Mouse (Mus musculus) cerebellum, adult 18-20 months (tissue): ENCODE measurements at regions not wholly inside any gene's neighbourhood (a gene's known extent, or its start where the extent isn't known, plus 50 kb on each side); places are given as distances from the start of the nearest gene placed in this dataset.
A peak's percentile ranks its signal among the peaks of the same experiment; 100 is the strongest.

Experiments
- DNase-seq, 2 experiments: peaks; one replicate each; pipeline ENCODE4 v3.0.0; 2021

- no peak for DNase-seq
These were observed 54.1 kb upstream of the Mtap start for GRCm38 (mm10) chr4:89082838-89083237.

GRCm38 (mm10) chr4:89078485-89078884 is 58.4 kb upstream of the Mtap start:
- no peak for DNase-seq

- DNase-seq = no peak
These were observed 62.2 kb upstream of the Mtap start for GRCm38 (mm10) chr4:89074705-89075104.

- DNase-seq = no peak
These were observed 66.5 kb upstream of the Mtap start for GRCm38 (mm10) chr4:89070430-89070829.

- no peak for DNase-seq
These were observed 72.5 kb upstream of the Mtap start for GRCm38 (mm10) chr4:89064401-89064800.

- no peak for DNase-seq
These were observed 74.5 kb upstream of the Mtap start for GRCm38 (mm10) chr4:89062384-89062783.

GRCm38 (mm10) chr4:89061619-89062018 is 75.3 kb upstream of the Mtap start:
- no peak for DNase-seq

- no peak for DNase-seq
These were observed 79.3 kb upstream of the Mtap start for GRCm38 (mm10) chr4:89057573-89057972.

GRCm38 (mm10) chr4:89057135-89057534 is 79.8 kb upstream of the Mtap start:
- no peak for DNase-seq

GRCm38 (mm10) chr4:89055969-89056368 is 81.0 kb upstream of the Mtap start:
- no peak for DNase-seq

GRCm38 (mm10) chr4:89053606-89054005 is 83.3 kb upstream of the Mtap start:
- no peak for DNase-seq

- DNase-seq = no peak
These were observed 85.0 kb upstream of the Mtap start for GRCm38 (mm10) chr4:89051897-89052296.

GRCm38 (mm10) chr4:89050551-89051199 is 86.2 kb upstream of the Mtap start:
- no peak for DNase-seq

GRCm38 (mm10) chr4:89049592-89050440 is 87.1 kb upstream of the Mtap start:
- DNase-seq = no peak

- DNase-seq = no peak
These were observed 92.4 kb upstream of the Mtap start for GRCm38 (mm10) chr4:89044516-89044915.

- no peak for DNase-seq
These were observed 92.9 kb upstream of the Mtap start for GRCm38 (mm10) chr4:89043982-89044381.

GRCm38 (mm10) chr4:89040856-89041255 is 96.1 kb upstream of the Mtap start:
- DNase-seq = peak; percentile 2 to 7

GRCm38 (mm10) chr4:89038906-89039305 is 98.0 kb upstream of the Mtap start:
- no peak for DNase-seq

- no peak for DNase-seq
These were observed 98.8 kb upstream of the Mtap start for GRCm38 (mm10) chr4:89038135-89038534.

GRCm38 (mm10) chr4:89034822-89035221 is 102.1 kb upstream of the Mtap start:
- DNase-seq = no peak

- no peak for DNase-seq
These were observed 102.6 kb upstream of the Mtap start for GRCm38 (mm10) chr4:89034299-89034698.

GRCm38 (mm10) chr4:89012681-89013353 is 124.1 kb upstream of the Mtap start:
- DNase-seq = no peak

GRCm38 (mm10) chr4:89008561-89008960 is 128.4 kb upstream of the Mtap start:
- DNase-seq = no peak

GRCm38 (mm10) chr4:89001470-89001869 is 121.5 kb upstream of the Ifne start:
- no peak for DNase-seq
